Mouse (Mus musculus) neural tube, embryonic 15.5 days (tissue): ENCODE data around the gene Pnlip. TPM values are rescaled to one million over a fixed set of nuclear protein-coding genes. Genes with fewer than 3 reads are reported as not detected.

Experiments
- ATAC-seq: fragments of 200-750 bp; cut with Nextera tagmentation; 2 replicates; pipeline ENCODE4 v1.8.0; 2017; ENCODE audit warnings: mild to moderate bottlenecking, moderate TSS enrichment, moderate library complexity; ENCODE audit not compliant: low FRiP score
- H3K27ac ChIP-seq: fragments of 300-500 bp; sonication (generic); replicated peaks from 2 replicates; pipeline ENCODE4 v1.5.1; 2015; ENCODE audit warnings: mild to moderate bottlenecking, inconsistent platforms
- H3K27me3 ChIP-seq: fragments of 300-500 bp; sonication (generic); replicated peaks from 2 replicates; pipeline ENCODE4 v1.6.1; 2015; ENCODE audit warnings: inconsistent platforms
- H3K36me3 ChIP-seq: fragments of 300-500 bp; sonication (generic); 2 replicates; pipeline ENCODE4 v1.6.1; 2015; ENCODE audit warnings: inconsistent platforms
- H3K4me1 ChIP-seq: fragments of 300-500 bp; sonication (generic); 2 replicates; pipeline ENCODE4 v1.6.1; 2015; ENCODE audit warnings: inconsistent platforms
- H3K4me2 ChIP-seq: fragments of 300-500 bp; sonication (generic); 2 replicates; pipeline ENCODE4 v1.6.1; 2015; ENCODE audit warnings: inconsistent platforms, mild to moderate bottlenecking, moderate library complexity
- H3K4me3 ChIP-seq: fragments of 300-500 bp; sonication (generic); replicated peaks from 2 replicates; pipeline ENCODE4 v1.5.1; 2015; ENCODE audit warnings: mild to moderate bottlenecking, inconsistent platforms
- H3K9ac ChIP-seq: fragments of 300-500 bp; sonication (generic); replicated peaks from 2 replicates; pipeline ENCODE4 v1.6.1; 2015; ENCODE audit warnings: mild to moderate bottlenecking, inconsistent platforms
- H3K9me3 ChIP-seq: fragments of 300-500 bp; sonication (generic); replicated peaks from 2 replicates; pipeline ENCODE4 v1.6.1; 2016; ENCODE audit warnings: inconsistent platforms
- WGBS: fragments of 180-500 bp; shearing (Covaris S2); methylation state at CpG from one replicate; pipeline ENCODE4 v1.1.7; 2015; ENCODE audit warnings: mixed read lengths; 5-methylcytosine and 5-hydroxymethylcytosine counted together
- polyA plus RNA-seq: library from polyadenylated mRNA; unstranded; fragments of >200 nt; fragmentation: Nextera tagmentation; extraction: Ambion mirVana; gene quantifications from 2 replicates; pipeline ENCODE4 v1.2.1, GENCODE M21; 2015

The Pnlip gene
- polyA plus RNA-seq, 1 experiment from 2014 or later, result 4.7 TPM

DNA sequence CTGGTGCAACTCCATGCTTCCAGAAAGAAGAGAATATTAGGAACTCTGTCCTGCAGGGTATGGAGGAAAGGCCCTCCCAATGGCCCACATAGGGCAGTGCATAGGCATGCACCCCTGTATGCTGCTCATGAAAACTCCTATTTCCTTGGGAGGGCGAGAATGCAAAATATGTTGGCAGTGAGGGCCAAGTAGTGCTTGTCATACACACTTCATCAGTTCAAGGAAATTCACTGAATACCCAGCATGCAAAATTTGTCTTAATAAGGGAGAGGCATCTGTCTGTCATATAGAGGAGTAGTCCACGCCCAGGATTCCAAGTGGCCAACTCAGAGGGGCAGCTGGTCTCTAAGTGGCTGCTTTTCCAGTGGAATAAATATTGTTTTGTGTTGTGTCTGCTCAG lies 11.0 kb downstream of the Pnlip start:
- no peak overlapping the region for H3K4me2 ChIP-seq
- WGBS, result 81% methylated on average over 2 of the region's 2 CpGs
- H3K27me3 ChIP-seq, result no peaks in the 10 kb centered on the region
- no peak overlapping the region for H3K27ac ChIP-seq
- no peak overlapping the region for H3K9ac ChIP-seq
- H3K4me3 ChIP-seq, result no peak overlapping the region
- H3K36me3 ChIP-seq, result no peaks in the 10 kb centered on the region
- H3K4me1 ChIP-seq, result no peaks in the 10 kb centered on the region
- H3K9me3 ChIP-seq, result no peaks in the 10 kb centered on the region
- ATAC-seq, result no peak

DNA sequence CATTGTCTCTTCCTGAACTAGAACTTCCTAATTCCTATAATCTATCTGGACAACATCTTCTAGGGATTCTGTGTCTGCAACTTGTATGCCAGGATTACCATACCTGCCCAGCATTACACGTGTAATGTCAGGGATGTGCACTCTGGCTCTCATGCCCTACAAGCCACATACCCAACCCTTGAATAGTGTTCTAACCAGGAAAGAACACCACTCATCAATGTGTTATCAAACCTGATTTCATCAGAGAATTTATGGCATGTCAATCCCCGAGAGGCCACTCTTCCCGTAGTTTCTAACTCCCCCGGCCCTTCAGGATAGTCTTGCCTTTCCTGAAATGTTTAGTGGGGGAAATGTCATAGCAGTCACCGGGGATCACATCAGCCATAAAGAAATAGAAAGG lies 12.6 kb downstream of the Pnlip start:
- WGBS, result 81% methylated on average over 5 of the region's 5 CpGs
- no peak for ATAC-seq
- no peaks in the 10 kb centered on the region for H3K9me3 ChIP-seq
- no peak overlapping the region for H3K4me3 ChIP-seq
- H3K4me2 ChIP-seq, result no peak overlapping the region
- no peaks in the 10 kb centered on the region for H3K36me3 ChIP-seq
- no peak overlapping the region for H3K27ac ChIP-seq
- no peaks in the 10 kb centered on the region for H3K27me3 ChIP-seq
- no peak overlapping the region for H3K9ac ChIP-seq
- H3K4me1 ChIP-seq, result no peaks in the 10 kb centered on the region

DNA sequence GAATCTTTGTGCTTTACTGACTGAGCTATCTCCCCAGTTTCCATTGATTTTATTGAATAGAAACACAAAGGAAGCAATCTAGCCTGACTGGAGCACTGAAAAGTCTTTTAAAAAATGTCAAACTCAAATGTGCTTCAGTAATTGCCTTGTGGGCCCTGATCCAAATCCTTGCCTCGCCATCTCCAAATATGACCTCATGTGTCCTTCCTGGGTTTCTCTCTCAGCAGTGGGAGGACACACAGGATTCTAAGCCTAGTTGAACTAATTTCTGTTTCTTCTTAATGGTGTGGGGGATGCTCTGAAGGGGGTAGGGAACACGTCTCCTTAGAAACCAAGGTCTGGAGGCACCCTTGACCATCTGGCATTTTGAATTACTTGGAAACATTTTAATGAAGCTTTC lies 22.3 kb downstream of the Pnlip start:
- Histone ChIP-seq H3K9ac (no peak overlapping the region), H3K4me1 (no peaks in the 10 kb centered on the region), H3K4me3 (no peak overlapping the region), H3K4me2 (no peak overlapping the region), H3K27me3 (no peaks in the 10 kb centered on the region), H3K9me3 (no peaks in the 10 kb centered on the region), H3K36me3 (no peaks in the 10 kb centered on the region), H3K27ac (no peak overlapping the region)
- 36% methylated on average over 2 of the region's 2 CpGs for WGBS
- ATAC-seq, result no peak

DNA sequence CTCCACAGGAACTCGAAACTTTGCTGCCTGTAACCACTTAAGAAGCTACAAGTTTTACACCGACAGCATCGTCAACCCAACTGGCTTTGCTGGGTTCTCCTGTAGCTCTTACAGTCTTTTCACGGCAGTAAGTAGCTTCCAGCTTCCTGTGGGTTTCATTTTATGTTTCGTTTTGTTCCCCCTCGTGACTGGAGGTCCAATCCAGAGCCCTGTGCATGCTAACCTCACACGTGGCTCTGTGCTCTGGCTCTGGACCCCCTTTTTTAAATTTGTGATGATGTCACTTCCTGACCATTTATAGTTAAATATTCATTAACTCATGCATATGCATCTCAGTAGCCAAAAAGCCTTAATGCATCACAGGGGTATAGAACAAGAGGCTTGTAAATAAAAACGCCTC lies 24.8 kb downstream of the Pnlip start:
- H3K4me2 ChIP-seq, result no peak overlapping the region
- H3K4me1 ChIP-seq, result no peaks in the 10 kb centered on the region
- H3K9ac ChIP-seq, result no peak overlapping the region
- no peak overlapping the region for H3K4me3 ChIP-seq
- no peak overlapping the region for H3K27ac ChIP-seq
- no peaks in the 10 kb centered on the region for H3K36me3 ChIP-seq
- no peaks in the 10 kb centered on the region for H3K27me3 ChIP-seq
- H3K9me3 ChIP-seq, result no peaks in the 10 kb centered on the region
- no peak for ATAC-seq
- WGBS, result 80% methylated on average over 8 of the region's 8 CpGs

DNA sequence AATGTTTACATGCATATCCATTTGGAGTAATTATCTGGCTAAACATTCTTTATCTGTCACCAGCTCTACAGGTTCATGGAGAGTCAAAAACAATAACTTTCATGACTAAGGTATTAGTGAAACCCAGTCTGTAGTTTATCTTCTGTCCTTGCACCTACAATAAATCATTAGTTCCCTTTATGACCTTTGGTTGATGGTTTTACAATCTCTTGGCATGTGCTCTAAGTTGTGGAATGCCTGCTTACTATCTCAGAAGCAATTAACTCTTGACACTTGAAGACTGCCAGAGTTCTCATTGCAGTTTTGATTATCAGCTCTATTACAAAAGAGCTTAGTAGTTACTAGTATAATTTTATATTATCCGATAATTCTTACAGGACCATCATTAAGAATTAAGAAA lies 36.6 kb downstream of the Pnlip start:
- Histone ChIP-seq H3K9ac (no peak overlapping the region), H3K4me3 (no peak overlapping the region), H3K27ac (no peak overlapping the region), H3K4me1 (no peaks in the 10 kb centered on the region), H3K36me3 (no peaks in the 10 kb centered on the region), H3K9me3 (no peaks in the 10 kb centered on the region), H3K4me2 (no peak overlapping the region), H3K27me3 (no peaks in the 10 kb centered on the region)
- WGBS, result 34% methylated on average over 1 of the region's 1 CpGs
- ATAC-seq, result no peak

DNA sequence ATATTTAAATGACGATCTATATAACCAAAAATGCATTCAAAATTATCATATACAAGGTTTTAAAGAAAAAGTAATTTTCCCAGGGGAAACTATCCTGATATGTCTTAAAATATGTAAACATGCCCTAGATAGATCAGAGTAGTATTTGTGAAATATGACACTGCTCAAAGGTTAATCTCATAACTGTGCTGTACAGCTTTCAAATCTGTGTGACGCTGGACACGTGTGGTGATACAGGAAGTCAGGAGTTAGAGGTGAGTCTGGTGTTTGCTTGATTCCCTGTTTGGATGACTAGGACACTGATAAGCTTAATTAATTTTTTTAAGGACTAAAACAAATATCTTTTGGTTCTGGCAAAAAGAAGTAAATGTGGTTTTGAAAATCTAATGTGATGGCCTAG lies 43.0 kb downstream of the Pnlip start:
- ATAC-seq, result no peak
- Histone ChIP-seq H3K4me1 (no peaks in the 10 kb centered on the region), H3K4me3 (no peak overlapping the region), H3K27me3 (no peaks in the 10 kb centered on the region), H3K4me2 (no peak overlapping the region), H3K36me3 (no peaks in the 10 kb centered on the region), H3K27ac (no peak overlapping the region), H3K9me3 (0 out of 2 replicates have a peak, but pooled peaks cover 3% of the 10 kb centered on the region), H3K9ac (no peak overlapping the region)
- 91% methylated on average over 3 of the region's 3 CpGs for WGBS

DNA sequence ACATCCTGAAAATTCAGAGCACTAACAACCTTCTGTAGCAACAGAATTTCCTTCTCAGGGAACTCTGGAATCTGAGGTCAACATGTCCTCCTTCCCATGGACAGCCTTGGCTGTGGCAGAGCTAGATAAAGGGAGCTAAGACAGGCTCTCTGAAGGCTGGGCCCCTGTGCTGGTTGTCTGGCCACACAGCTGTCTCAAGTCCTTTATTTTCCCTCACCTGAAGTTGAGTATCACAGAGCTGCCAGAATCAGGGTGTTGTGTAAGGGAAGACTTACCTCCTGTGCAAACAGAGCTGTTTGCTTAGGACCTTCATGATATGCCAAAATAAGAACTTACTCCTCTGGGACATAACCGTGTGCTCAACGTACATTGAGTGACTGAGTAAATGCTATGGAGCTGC lies 43.9 kb downstream of the Pnlip start:
- Histone ChIP-seq H3K27me3 (no peaks in the 10 kb centered on the region), H3K27ac (no peak overlapping the region), H3K4me2 (no peak overlapping the region), H3K4me1 (no peaks in the 10 kb centered on the region), H3K36me3 (no peaks in the 10 kb centered on the region), H3K9me3 (0 out of 2 replicates have a peak, but pooled peaks cover 3% of the 10 kb centered on the region), H3K9ac (no peak overlapping the region), H3K4me3 (no peak overlapping the region)
- 85% methylated on average over 2 of the region's 2 CpGs for WGBS
- ATAC-seq, result no peak

DNA sequence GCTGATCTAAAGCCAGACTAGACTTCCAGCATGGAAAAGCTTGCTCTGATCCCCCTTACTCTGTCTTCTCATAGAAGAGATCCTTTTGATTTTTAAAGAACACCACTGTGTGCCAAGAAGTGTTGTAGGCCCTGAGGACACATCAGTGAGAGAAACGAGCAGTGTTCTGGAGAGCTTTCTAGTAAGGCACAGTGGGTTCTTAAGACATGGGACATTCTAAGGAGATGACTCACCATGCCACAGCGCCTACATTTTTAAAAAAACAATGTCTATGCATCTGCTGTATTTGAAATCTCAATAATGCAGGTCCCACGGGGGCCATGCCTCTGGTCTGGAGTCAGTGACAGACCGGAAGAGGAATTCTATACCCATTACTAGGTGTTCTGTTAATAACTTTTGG lies 52.3 kb downstream of the Pnlip start:
- ATAC-seq, result no peak
- Histone ChIP-seq H3K9ac (no peak overlapping the region), H3K27me3 (no peaks in the 10 kb centered on the region), H3K9me3 (no peaks in the 10 kb centered on the region), H3K4me3 (no peak overlapping the region), H3K36me3 (no peaks in the 10 kb centered on the region), H3K27ac (no peak overlapping the region), H3K4me1 (no peaks in the 10 kb centered on the region), H3K4me2 (no peak overlapping the region)
- 83% methylated on average over 4 of the region's 4 CpGs for WGBS

DNA sequence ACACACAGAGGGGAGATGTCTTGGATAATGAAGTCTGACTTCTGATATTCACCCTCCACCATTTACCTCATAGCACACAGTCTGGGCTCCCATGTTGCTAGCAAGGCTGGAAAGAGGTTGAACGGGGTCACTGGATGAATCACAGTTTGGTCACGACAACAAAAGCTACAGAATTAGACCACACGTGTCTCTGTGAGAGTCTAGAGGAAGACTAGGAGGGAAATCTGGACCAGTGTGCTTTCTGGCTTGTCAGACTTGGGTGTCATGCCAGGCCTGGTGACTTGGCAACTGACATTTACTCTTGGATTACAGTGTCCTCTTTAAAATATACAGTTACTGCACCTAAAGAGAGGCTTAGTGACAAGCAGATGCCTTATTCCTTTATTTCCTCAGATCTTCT lies 56.3 kb downstream of the Pnlip start:
- WGBS, result 72% methylated on average over 3 of the region's 3 CpGs
- no peaks in the 10 kb centered on the region for H3K36me3 ChIP-seq
- no peaks in the 10 kb centered on the region for H3K9me3 ChIP-seq
- ATAC-seq, result no peak
- no peak overlapping the region for H3K27ac ChIP-seq
- no peak overlapping the region for H3K4me3 ChIP-seq
- H3K4me1 ChIP-seq, result no peaks in the 10 kb centered on the region
- no peak overlapping the region for H3K9ac ChIP-seq
- no peaks in the 10 kb centered on the region for H3K27me3 ChIP-seq
- H3K4me2 ChIP-seq, result no peak overlapping the region

DNA sequence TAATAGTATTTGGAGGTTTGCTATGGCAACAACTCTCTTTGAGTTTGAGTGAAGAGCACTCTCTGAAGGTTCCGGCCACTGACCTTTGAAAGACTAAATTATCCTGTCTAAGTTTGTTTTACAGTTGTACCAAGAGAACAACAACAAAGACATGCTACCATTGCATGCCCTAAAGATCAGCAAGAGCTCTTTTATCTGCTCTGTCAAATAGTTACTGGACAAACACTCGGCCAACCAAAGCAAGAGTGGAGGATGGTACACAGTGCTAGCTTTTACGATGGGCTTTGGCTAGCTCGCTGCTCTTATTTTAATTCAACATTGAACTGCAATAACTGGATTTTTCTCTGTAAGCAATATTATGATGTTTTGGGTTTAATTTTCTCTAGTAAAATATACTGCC lies 65.6 kb downstream of the Pnlip start:
- Histone ChIP-seq H3K4me2 (no peak overlapping the region), H3K9ac (no peak overlapping the region), H3K27ac (no peak overlapping the region), H3K36me3 (no peaks in the 10 kb centered on the region), H3K4me1 (no peaks in the 10 kb centered on the region), H3K4me3 (no peak overlapping the region), H3K27me3 (no peaks in the 10 kb centered on the region), H3K9me3 (no peaks in the 10 kb centered on the region)
- ATAC-seq, result no peak
- 62% methylated on average over 4 of the region's 4 CpGs for WGBS

DNA sequence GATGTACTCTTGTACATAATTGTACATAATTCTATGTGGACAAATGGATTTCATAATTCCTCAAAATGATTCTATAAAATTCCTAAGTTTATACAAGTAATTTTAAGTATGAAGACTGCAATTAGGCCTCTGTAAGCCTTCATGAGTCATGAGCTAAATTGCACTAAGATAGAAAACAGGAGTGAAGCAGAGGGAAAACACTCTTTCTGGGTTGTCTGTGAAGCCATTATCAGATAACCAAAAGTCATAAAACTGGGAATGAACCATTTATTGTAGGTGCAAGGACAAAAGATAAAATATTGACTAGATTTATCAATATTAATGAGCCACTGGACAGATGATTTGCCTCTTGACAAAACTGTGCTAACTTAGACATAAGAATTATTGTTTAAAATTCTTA lies 68.1 kb downstream of the Pnlip start:
- H3K4me2 ChIP-seq, result no peak overlapping the region
- no peaks in the 10 kb centered on the region for H3K4me1 ChIP-seq
- no peak for ATAC-seq
- no peak overlapping the region for H3K9ac ChIP-seq
- H3K27me3 ChIP-seq, result no peaks in the 10 kb centered on the region
- H3K4me3 ChIP-seq, result no peak overlapping the region
- no peaks in the 10 kb centered on the region for H3K9me3 ChIP-seq
- H3K27ac ChIP-seq, result no peak overlapping the region
- no peaks in the 10 kb centered on the region for H3K36me3 ChIP-seq

DNA sequence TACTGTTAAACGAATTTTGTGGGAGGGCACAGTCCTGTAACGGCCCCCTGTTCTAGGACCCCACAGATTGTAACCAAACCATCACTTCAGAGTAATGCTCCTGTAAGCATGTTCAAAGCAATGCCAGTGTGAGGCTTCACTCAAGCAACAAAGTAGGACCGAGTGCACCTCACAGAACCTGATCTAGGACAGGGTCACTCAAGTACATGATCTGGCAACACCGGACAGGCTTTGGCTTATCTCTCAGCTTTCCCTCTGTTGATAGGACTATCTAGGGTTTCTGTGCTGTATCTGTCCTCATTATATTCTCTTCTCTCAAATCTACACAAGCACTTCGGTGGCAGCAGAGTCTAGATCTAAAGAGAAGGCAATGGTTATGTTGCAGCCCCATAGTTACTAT lies 74.3 kb downstream of the Pnlip start:
- Histone ChIP-seq H3K4me1 (peaks cover 12% of the 10 kb centered on the region), H3K4me2 (no peak overlapping the region), H3K9ac (no peak overlapping the region), H3K4me3 (no peak overlapping the region), H3K27ac (no peak overlapping the region), H3K27me3 (no peaks in the 10 kb centered on the region), H3K9me3 (no peaks in the 10 kb centered on the region), H3K36me3 (no peaks in the 10 kb centered on the region)
- no peak for ATAC-seq
- WGBS, result 85% methylated on average over 5 of the region's 5 CpGs

DNA sequence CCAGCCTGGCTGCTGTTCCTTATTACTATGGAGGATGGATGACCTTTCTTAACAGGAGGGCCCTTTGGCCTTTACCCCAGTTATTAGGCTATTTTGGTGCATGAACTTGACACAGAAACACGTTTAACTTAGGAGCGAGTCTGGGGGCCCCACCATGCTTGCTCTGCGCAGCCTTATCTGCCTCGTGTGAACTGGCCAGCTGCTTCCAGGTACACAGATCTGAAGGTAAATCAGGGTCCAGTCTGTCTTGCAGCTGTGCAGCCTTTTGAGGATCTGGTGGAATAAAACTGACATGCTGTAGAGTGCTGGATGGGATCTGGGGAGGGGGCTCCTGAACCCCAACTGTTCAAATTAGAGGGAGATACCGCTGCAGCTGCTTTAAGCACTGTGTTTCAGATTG lies 75.5 kb downstream of the Pnlip start:
- H3K9me3 ChIP-seq, result no peaks in the 10 kb centered on the region
- ATAC-seq, result no peak
- H3K4me1 ChIP-seq, result peaks cover 12% of the 10 kb centered on the region
- no peak overlapping the region for H3K4me3 ChIP-seq
- no peaks in the 10 kb centered on the region for H3K27me3 ChIP-seq
- H3K27ac ChIP-seq, result no peak overlapping the region
- 81% methylated on average over 5 of the region's 5 CpGs for WGBS
- no peak overlapping the region for H3K9ac ChIP-seq
- no peak overlapping the region for H3K4me2 ChIP-seq
- H3K36me3 ChIP-seq, result no peaks in the 10 kb centered on the region
